Comparison of ENCODE assay signal across 10 mouse cellular contexts in the genomic region with DNA sequence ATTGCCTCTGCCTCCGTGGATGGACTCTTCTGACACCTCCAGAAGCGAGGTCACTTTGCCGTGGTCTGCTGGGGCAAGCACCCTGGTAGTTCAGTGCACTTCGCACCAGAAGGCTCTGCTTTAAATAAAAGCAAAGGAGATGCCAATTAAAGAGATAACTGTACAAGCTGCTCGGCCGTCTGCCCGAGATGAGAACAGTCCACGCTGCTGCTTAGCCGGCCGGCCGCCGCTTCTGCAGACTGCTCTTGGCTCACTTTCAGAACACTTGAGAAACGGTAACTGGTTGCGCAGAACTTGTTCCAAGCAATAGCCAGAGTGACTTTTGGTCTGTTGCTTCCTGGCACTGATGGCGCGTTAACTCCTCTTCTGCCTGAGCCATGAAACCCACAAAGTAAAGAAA.
DNase-seq lines count a peak whose midpoint lies in the region; ATAC-seq and TF ChIP-seq lines count a peak whose summit lies in the region.
"Had no signal": no experiment of that assay in that cellular context is flagged by ENCODE, and none has a peak within 500 bp of the region (broad histone marks: within the 10 kb centered on the region; RNA-seq: fewer than 3 reads in every experiment).

No protein-coding gene starts in this region.

- no peaks in the 10 kb centered on the region for H3K4me1 ChIP-seq in forebrain, postnatal 0 days (ENCODE audit: insufficient read depth)
- no peaks in the 10 kb centered on the region for H3K4me1 ChIP-seq in forebrain, embryonic 11.5 days (replicated peaks; ENCODE audit: control insufficient read depth, insufficient read depth, low read length)
- H3K4me1 ChIP-seq in neural tube, embryonic 15.5 days: no peaks in the 10 kb centered on the region
- H3K4me1 ChIP-seq: neural tube, embryonic 13.5 days had no signal

- peak; percentile 49 for DNase-seq in forebrain, postnatal 0 days
- DNase-seq in forebrain, embryonic 11.5 days (ENCODE audit: low spot score): no peak
- DNase-seq in adrenal gland, postnatal 10 days: peak; percentile 73
- peak; percentile 73 for DNase-seq in gastrocnemius, postnatal 14 days
- DNase-seq in kidney, adult 8-10 months: peak; percentile 75 to 79
- DNase-seq in lung, adult 18-20 months: peak; percentile 78 to 88
- peak; percentile 42 for DNase-seq in right cerebral cortex, postnatal 14 days

- H3K4me3 ChIP-seq in forebrain, postnatal 0 days (ENCODE audit: low read depth, low read length): no peak overlapping the region
- H3K4me3 ChIP-seq in forebrain, embryonic 11.5 days (ENCODE audit: low read depth, low read length): no peak overlapping the region
- no peak overlapping the region for H3K4me3 ChIP-seq in neural tube, embryonic 15.5 days (replicated peaks)
- H3K4me3 ChIP-seq: erythroblast, embryonic 14.5 days; neural tube, embryonic 13.5 days had no signal

- 54% methylated on average over 16 of the region's 16 CpGs for WGBS in forebrain, postnatal 0 days
- WGBS in forebrain, embryonic 11.5 days: 89% methylated on average over 16 of the region's 16 CpGs
- 75% methylated on average over 16 of the region's 16 CpGs for WGBS in neural tube, embryonic 15.5 days

- intact Hi-C loops in gastrocnemius, postnatal 14 days (cut with DNase I; ENCODE audit: low total_unique reads): no loop called here

- no peak overlapping the region for H3K27ac ChIP-seq in forebrain, postnatal 0 days (ENCODE audit: low read depth, low read length)
- H3K27ac ChIP-seq in forebrain, embryonic 11.5 days (ENCODE audit: low read depth, low read length): no peak overlapping the region
- H3K27ac ChIP-seq in neural tube, embryonic 15.5 days (replicated peaks): no peak overlapping the region
- H3K27ac ChIP-seq: neural tube, embryonic 13.5 days had no signal

- no peaks in the 10 kb centered on the region for H3K36me3 ChIP-seq in forebrain, postnatal 0 days (ENCODE audit: insufficient read depth)
- H3K36me3 ChIP-seq in forebrain, embryonic 11.5 days (ENCODE audit: control insufficient read depth, insufficient read depth, low read length): no peaks in the 10 kb centered on the region
- H3K36me3 ChIP-seq in neural tube, embryonic 15.5 days: no peaks in the 10 kb centered on the region
- H3K36me3 ChIP-seq: neural tube, embryonic 13.5 days had no signal

- H3K4me2 ChIP-seq in forebrain, postnatal 0 days (ENCODE audit: low read depth): no peak overlapping the region
- H3K4me2 ChIP-seq in forebrain, embryonic 11.5 days (ENCODE audit: low read depth, low read length, severe bottlenecking): no peak overlapping the region
- no peak overlapping the region for H3K4me2 ChIP-seq in neural tube, embryonic 15.5 days
- H3K4me2 ChIP-seq: neural tube, embryonic 13.5 days had no signal

- H3K9me3 ChIP-seq in forebrain, postnatal 0 days (ENCODE audit: low read length): no peaks in the 10 kb centered on the region
- no peaks in the 10 kb centered on the region for H3K9me3 ChIP-seq in forebrain, embryonic 11.5 days (ENCODE audit: control insufficient read depth, low read length)
- no peaks in the 10 kb centered on the region for H3K9me3 ChIP-seq in neural tube, embryonic 15.5 days (replicated peaks)
- H3K9me3 ChIP-seq: neural tube, embryonic 13.5 days had no signal

- H3K9ac ChIP-seq in forebrain, postnatal 0 days: no peak overlapping the region
- no peak overlapping the region for H3K9ac ChIP-seq in forebrain, embryonic 11.5 days (ENCODE audit: low read length)
- H3K9ac ChIP-seq in neural tube, embryonic 15.5 days (replicated peaks): no peak overlapping the region
- H3K9ac ChIP-seq: neural tube, embryonic 13.5 days had no signal

- no peak for TF ChIP-seq CTCF in forebrain, postnatal 0 days (IDR thresholded peaks at IDR 0.05; ENCODE audit: low read depth)

- peak; percentile 62 for ATAC-seq in forebrain, postnatal 0 days
- no peak for ATAC-seq in forebrain, embryonic 11.5 days (replicated peaks; ENCODE audit: low FRiP score)
- no peak for ATAC-seq in neural tube, embryonic 15.5 days (ENCODE audit: low FRiP score)

- H3K27me3 ChIP-seq in forebrain, postnatal 0 days (ENCODE audit: insufficient read depth, low read length): no peaks in the 10 kb centered on the region
- H3K27me3 ChIP-seq in forebrain, embryonic 11.5 days (ENCODE audit: control insufficient read depth, insufficient read depth, low read length): no peaks in the 10 kb centered on the region
- no peaks in the 10 kb centered on the region for H3K27me3 ChIP-seq in neural tube, embryonic 15.5 days (replicated peaks)
- H3K27me3 ChIP-seq: neural tube, embryonic 13.5 days had no signal
